Mouse (Mus musculus): Measurements from ENCODE around the gene Arl1. TPM values are rescaled to one million over a fixed set of nuclear protein-coding genes. Genes with fewer than 3 reads are reported as not detected.

The Arl1 gene
- polyA plus RNA-seq (2014; fragmentation: Illumina TruSeq; extraction: RNeasy Lipid Tissue Mini Kit (QIAGEN cat#74804); ENCODE audit: insufficient read depth, low read depth, low replicate concordance) = 118 TPM

GRCm38 (mm10) chr10:88730571-88731495 lies at the start of gene Arl1:
TSS of gene Arl1 (plus strand) at chr10:88730858.

GRCm38 (mm10) chr10:88684925-88685324 lies 45.7 kb upstream of the Arl1 start, which contains the start of gene Spic:
TSS of gene Spic (minus strand) at chr10:88685015.

Other genes with a start within 250 kb of the Arl1 start
- 73.1 TPM for gene Chpt1, start 226.8 kb upstream of the Arl1 start, polyA plus RNA-seq (2014; fragmentation: Illumina TruSeq; extraction: RNeasy Lipid Tissue Mini Kit (QIAGEN cat#74804); ENCODE audit: insufficient read depth, low read depth, low replicate concordance)
- gene Mybpc1, start 125.7 kb upstream of the Arl1 start, polyA plus RNA-seq (2014; fragmentation: Illumina TruSeq; extraction: RNeasy Lipid Tissue Mini Kit (QIAGEN cat#74804); ENCODE audit: insufficient read depth, low read depth, low replicate concordance) = not detected
- gene Spic, start 45.8 kb upstream of the Arl1 start, polyA plus RNA-seq (2014; fragmentation: Illumina TruSeq; extraction: RNeasy Lipid Tissue Mini Kit (QIAGEN cat#74804); ENCODE audit: insufficient read depth, low read depth, low replicate concordance) = 0.35 TPM
- gene Utp20, start 95.9 kb downstream of the Arl1 start, polyA plus RNA-seq (2014; fragmentation: Illumina TruSeq; extraction: RNeasy Lipid Tissue Mini Kit (QIAGEN cat#74804); ENCODE audit: insufficient read depth, low read depth, low replicate concordance) = 8.9 TPM
- gene Slc5a8, start 155.1 kb downstream of the Arl1 start, polyA plus RNA-seq (2014; fragmentation: Illumina TruSeq; extraction: RNeasy Lipid Tissue Mini Kit (QIAGEN cat#74804); ENCODE audit: insufficient read depth, low read depth, low replicate concordance) = 0.40 TPM